Mouse (Mus musculus): ENCODE results near the gene Ttn. TPM values are rescaled to one million over a fixed set of nuclear protein-coding genes. Genes with fewer than 3 reads are reported as not detected.

Gene Ttn
- total RNA-seq, 2 experiments from 2014 or later, result 1.1 to 2.0 TPM

- no peak for DNase-seq (ENCODE audit: low spot score in 2 of 2)
Observed at GRCm38 (mm10) chr2:76714984-76715383, 267.4 kb downstream of the Ttn start.

GRCm38 (mm10) chr2:76708512-76708911 lies 273.8 kb downstream of the Ttn start:
- DNase-seq (ENCODE audit: low spot score in 2 of 2), result no peak

GRCm38 (mm10) chr2:76705655-76706054 lies 276.7 kb downstream of the Ttn start:
- no peak for DNase-seq (ENCODE audit: low spot score in 2 of 2)

DNA sequence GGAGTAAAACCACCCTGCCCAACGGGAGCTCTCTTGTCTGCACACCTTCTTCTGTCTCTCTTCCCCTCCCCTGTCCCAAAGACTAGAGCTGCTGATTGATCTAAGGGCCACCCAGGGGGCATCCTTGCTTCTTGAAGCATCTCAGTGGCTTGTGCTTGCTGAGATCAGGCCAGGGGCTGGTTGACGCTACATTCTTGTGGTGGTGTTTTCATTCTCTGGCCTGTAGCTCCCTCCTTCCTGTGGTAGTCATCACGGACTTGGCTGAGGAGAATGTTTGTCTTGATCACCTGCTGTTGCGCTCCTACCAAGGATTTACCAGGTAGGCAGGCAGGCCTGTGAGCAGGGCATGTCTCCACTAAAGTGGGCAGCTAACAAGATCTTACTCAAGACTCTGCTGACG lies 279.6 kb downstream of the Ttn start:
- DNase-seq (ENCODE audit: low spot score in 2 of 2), result no peak

DNA sequence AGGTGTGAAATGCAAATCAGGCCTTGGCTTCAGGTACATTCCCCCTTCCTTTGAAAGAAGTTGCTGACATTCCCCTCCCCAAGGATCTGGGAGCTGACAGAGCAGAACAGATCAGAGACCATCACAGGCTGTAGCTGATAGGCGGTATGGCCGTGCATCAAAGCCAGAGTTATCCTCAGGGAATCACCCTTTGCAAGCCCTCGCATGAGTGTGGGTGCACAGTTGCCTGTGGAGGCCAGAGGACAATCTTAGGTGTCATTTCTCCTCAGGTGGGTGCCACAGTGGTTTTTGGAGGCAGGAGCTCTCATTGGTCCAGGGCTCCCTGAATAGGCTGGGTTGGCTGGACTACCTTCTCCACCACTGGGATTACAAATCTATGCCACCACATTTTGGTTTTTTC lies 280.2 kb downstream of the Ttn start:
- no peak for DNase-seq (ENCODE audit: low spot score in 2 of 2)

GRCm38 (mm10) chr2:76695290-76695689 lies 287.1 kb downstream of the Ttn start:
- no peak for DNase-seq (ENCODE audit: low spot score in 2 of 2)

DNA sequence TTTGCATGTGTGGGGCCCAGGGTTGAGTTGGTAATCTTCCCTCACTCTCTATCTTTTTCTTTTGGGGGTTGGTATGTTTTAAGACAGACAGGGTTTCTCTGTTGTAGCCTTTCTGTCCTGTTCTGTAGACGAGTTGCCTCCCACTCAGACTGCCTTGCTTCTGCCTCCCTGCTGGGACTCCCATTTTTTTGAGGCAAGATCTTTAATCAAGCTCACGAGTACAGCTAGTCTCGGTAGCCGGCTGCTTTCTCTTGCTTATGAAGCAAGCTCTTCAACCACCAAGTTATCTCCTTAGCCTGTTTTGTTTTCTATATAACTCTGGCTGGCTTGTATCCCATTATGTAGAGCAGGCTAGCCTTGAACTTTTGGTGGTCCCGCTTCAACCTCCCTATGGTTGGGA lies 288.6 kb downstream of the Ttn start:
- peak in 1 of 2 experiments; percentile 35 for DNase-seq (ENCODE audit: low spot score in 2 of 2)

GRCm38 (mm10) chr2:76690436-76691204 lies 291.7 kb downstream of the Ttn start:
- no peak for DNase-seq (ENCODE audit: low spot score in 2 of 2)

DNA sequence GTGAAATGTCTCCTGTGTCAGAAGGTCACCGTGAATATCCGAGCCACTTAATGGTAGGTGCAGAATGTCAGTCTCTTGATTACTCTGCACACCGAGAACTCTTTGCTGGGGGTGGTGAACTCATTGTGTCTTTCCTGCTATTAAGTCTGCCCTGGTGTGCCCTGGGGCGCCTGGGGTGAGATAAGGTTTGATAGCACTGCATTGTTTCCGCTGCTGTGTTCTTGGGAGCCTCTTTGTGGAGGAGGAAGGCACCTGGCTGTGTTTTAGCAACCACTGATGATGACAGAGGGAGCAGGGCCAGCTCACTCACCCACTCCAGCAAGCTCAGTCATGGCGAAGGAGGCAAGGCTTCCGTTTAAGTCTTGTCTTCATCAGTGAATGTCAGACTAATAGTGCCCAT lies 294.2 kb downstream of the Ttn start:
- no peak for DNase-seq (ENCODE audit: low spot score in 2 of 2)

- DNase-seq (ENCODE audit: low spot score in 2 of 2), result no peak
Observed at GRCm38 (mm10) chr2:76687608-76688007, 294.7 kb downstream of the Ttn start.

- no peak for DNase-seq (ENCODE audit: low spot score in 2 of 2)
Observed at GRCm38 (mm10) chr2:76686986-76687385, 295.4 kb downstream of the Ttn start.

GRCm38 (mm10) chr2:76682301-76682700 lies 300.0 kb downstream of the Ttn start:
- DNase-seq (ENCODE audit: low spot score in 2 of 2), result no peak

DNA sequence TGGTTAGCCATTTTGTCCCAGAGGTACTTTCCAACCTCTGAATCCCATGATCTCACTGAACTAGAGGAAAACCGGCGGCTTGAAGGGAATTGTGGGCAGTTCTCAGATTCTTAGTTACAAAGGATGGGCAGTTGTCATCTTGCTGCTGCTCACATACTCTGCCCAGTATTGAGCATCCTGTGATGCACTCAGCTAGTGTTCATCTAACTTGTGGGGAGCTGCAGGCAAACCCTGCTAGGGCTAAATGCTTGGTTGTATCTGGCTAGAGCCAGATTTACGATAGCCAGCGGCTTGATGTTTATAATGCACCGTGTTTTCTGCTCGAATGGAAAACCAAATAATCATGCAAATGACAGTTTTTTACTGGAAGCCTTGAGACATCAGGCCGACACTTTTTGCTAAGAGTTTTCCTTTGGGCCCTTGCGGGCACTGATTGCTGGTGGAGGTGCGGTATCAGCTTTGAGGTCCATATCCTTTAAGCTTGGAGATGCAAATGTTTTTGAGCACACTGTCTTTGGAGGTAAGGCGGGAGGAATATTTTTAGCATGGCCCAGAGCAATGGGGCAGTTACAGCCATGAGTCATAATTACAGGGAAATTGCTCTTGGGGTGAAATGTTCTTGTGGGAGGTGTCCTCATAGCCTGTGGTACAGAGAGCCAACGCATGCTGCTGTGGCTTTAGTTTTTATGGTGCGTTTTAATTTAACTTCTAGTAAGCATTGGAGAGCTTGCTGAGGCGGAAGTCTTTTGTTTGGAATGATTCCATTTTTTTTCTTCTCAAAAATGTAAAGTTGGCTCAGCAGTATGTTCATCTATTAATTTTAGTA lies 305.7 kb downstream of the Ttn start:
- DNase-seq (ENCODE audit: low spot score in 2 of 2), result no peak

DNA sequence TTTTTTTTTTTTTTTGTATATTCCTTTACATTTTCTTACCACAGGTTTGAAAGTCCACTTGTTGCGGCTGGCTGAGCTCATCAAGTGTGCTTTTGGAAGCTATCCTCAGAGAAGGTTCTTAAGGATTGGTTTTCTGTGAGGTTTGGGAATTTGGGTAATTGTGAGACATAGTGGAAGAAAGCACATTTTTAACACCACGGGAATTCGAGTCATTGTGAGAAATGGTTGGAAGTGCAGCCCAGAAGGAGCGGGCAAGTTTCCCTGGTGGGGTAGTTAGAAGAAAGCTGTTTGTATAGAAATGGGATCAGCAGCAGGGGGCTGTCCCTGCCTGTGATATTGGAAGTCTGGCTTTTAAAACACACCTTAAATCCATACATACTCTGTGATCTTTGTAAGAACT lies 306.4 kb downstream of the Ttn start:
- DNase-seq (ENCODE audit: low spot score in 2 of 2), result no peak

- no peak for DNase-seq (ENCODE audit: low spot score in 2 of 2)
Observed at GRCm38 (mm10) chr2:76675451-76675850, 306.9 kb downstream of the Ttn start.

GRCm38 (mm10) chr2:76674725-76675427 lies 307.5 kb downstream of the Ttn start, which contains the start of gene Plekha3:
TSS of gene Plekha3 (plus strand) at chr2:76675281.
- peak; percentile 81 to 88 for DNase-seq (ENCODE audit: low spot score in 2 of 2)

- no peak for DNase-seq (ENCODE audit: low spot score in 2 of 2)
Observed at GRCm38 (mm10) chr2:76673472-76674081, 308.8 kb downstream of the Ttn start.

DNA sequence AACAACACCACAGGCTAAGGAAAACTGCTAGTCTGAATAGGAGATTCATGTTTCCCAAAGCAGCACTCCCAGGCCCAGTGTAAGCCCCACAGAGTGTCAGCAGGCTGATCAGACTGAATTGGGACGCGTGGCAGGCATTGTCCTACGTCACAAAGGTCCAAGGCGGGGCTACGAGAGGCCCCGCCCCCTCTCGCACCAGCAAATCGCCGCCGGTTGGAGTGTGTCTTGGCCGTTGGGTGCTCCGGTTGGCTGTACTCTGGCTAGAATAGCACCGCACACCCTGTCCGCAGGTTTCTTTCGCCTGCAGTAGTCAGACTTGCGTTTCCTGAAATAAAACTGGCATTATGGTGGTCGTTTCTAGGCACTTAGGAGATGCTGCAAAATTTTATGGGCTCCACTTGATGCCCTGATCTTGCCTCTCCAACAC lies 309.4 kb downstream of the Ttn start, which contains the start of gene Fkbp7:
Gene Fkbp7, minus strand, starts transcription at position 151 of the 427 bp plus-strand sequence.
- peak; percentile 86 to 94 for DNase-seq (ENCODE audit: low spot score in 2 of 2)

DNA sequence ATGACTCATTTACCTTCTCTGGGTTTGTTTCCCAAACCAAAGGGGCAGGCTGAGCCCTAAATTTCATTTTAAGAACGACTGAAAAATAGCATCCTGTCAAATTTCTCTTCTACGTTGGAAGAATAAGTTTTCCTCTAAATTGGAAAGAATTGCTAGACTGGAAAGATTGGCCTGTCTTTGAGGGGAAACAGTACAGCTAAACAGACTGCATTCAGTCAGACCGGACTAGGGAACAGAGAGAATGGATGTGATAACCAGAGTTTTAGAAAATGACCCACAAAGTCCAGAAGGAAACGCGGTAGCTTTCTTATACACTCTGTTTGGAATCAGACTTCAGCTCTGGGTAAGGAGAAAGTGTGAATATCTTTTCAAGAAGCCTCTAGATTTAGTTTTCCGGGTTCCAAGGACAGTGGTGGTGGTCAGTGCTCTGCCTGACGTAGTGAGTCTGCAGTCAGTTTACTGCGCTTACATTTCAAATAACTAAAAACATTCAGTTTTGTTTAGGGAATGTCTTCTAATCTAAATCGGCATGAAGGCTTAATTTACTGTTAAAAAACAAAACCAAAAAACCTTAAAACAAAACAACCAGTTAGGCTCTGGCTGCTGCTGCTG lies 310.1 kb downstream of the Ttn start:
- DNase-seq (ENCODE audit: low spot score in 2 of 2), result no peak

GRCm38 (mm10) chr2:76671641-76672040 lies 310.7 kb downstream of the Ttn start:
- no peak for DNase-seq (ENCODE audit: low spot score in 2 of 2)

GRCm38 (mm10) chr2:76667200-76667599 lies 315.1 kb downstream of the Ttn start:
- DNase-seq (ENCODE audit: low spot score in 2 of 2), result no peak

All from layer of hippocampus, adult 18-20 months (tissue).